Mouse (Mus musculus) liver, adult 2 months (tissue): ENCODE measurements around the gene Scly.

Experiments
- CTCF ChIP-seq: fragments of 200-500 bp; IDR thresholded peaks from 2 replicates; pipeline ENCODE4 v1.5.1; 2011; ENCODE audit warnings: low read depth, low read length, control low read depth
- POLR2A ChIP-seq: fragments of 200-500 bp; IDR thresholded peaks from 2 replicates; pipeline ENCODE4 v1.6.1; 2011; ENCODE audit warnings: low read length, control low read depth; ENCODE audit not compliant: insufficient read depth; ENCODE audit errors: extremely low read depth

GRCm38 (mm10) chr1:91351249-91351648 is 53.1 kb downstream of the Scly start:
- no peak for TF ChIP-seq POLR2A
- TF ChIP-seq CTCF, result no peak
